Mouse (Mus musculus) megakaryocyte progenitor cell, adult 5-6 weeks (primary cell): ENCODE data around the gene Mfsd2a. TPM values are rescaled to one million over a fixed set of nuclear protein-coding genes. Genes with fewer than 3 reads are reported as not detected.

ENCODE experiments used
- total RNA-seq, 2 experiments: library from RNA; stranded (forward) in 1 of 2; stranded (reverse) in 1 of 2; fragments of 157-497, 149-512 nt in 1 of 2; fragments of 200-1000 nt in 1 of 2; gene quantifications; 2 replicates each; pipeline versions ENCODE4 v1.2.3 to v1.2.4; 2015 to 2017

Gene Mfsd2a
- total RNA-seq, 2 experiments from 2014 or later = 0.10 TPM; not detected in 1

Other genes with a start within 250 kb of the Mfsd2a start
- 120 and 123 TPM in 2 replicates for gene Ppt1, start 124.9 kb downstream of the Mfsd2a start, total RNA-seq (2015)
- gene Ppt1, start 124.9 kb downstream of the Mfsd2a start, total RNA-seq (2017) = 71.5 and 79.3 TPM in 2 replicates
- 125 and 140 TPM in 2 replicates for gene Cap1, start 75.1 kb downstream of the Mfsd2a start, total RNA-seq (2015)
- gene Cap1, start 75.1 kb downstream of the Mfsd2a start, total RNA-seq (2017) = 169 and 175 TPM in 2 replicates
- gene Mycl, start 34.5 kb upstream of the Mfsd2a start, total RNA-seq (2015) = 0.12 and 0.54 TPM in 2 replicates
- 0.54 and 2.0 TPM in 2 replicates for gene Mycl, start 34.5 kb upstream of the Mfsd2a start, total RNA-seq (2017)
- gene Trit1, start 55.4 kb upstream of the Mfsd2a start, total RNA-seq (2015) = 11.3 and 14.5 TPM in 2 replicates
- 19.3 and 26.1 TPM in 2 replicates for gene Trit1, start 55.4 kb upstream of the Mfsd2a start, total RNA-seq (2017)
- not detected in 2 replicates for gene Bmp8b, start 144.0 kb upstream of the Mfsd2a start, total RNA-seq (2015)
- gene Bmp8b, start 144.0 kb upstream of the Mfsd2a start, total RNA-seq (2017) = not detected in 2 replicates
- gene Oxct2b, start 155.1 kb upstream of the Mfsd2a start, total RNA-seq (2015) = not detected in 2 replicates
- gene Oxct2b, start 155.1 kb upstream of the Mfsd2a start, total RNA-seq (2017) = not detected in 2 replicates
- 38.5 and 52.5 TPM in 2 replicates for gene Ppie, start 178.8 kb upstream of the Mfsd2a start, total RNA-seq (2015)
- 64.9 and 74.0 TPM in 2 replicates for gene Ppie, start 178.8 kb upstream of the Mfsd2a start, total RNA-seq (2017)
- not detected in 2 replicates for gene Hpcal4, start 222.0 kb upstream of the Mfsd2a start, total RNA-seq (2015)
- not detected in 2 replicates for gene Hpcal4, start 222.0 kb upstream of the Mfsd2a start, total RNA-seq (2017)
- not detected in 2 replicates for gene Nt5c1a, start 240.3 kb upstream of the Mfsd2a start, total RNA-seq (2015)
- gene Nt5c1a, start 240.3 kb upstream of the Mfsd2a start, total RNA-seq (2017) = 0.88 TPM in 1 of 2 replicates, not detected in the other